Mouse (Mus musculus) testis, adult 2 months (tissue): ENCODE data around the gene Hnf1a.

Experiments
- CTCF ChIP-seq: fragments of 200-500 bp; IDR thresholded peaks from 2 replicates; pipeline ENCODE4 v1.5.1; 2012; ENCODE audit warnings: low read depth, mild to moderate bottlenecking, inconsistent platforms, low read length, moderate library complexity; ENCODE audit not compliant: control insufficient read depth, insufficient read depth, insufficient replicate concordance
- POLR2A ChIP-seq: fragments of 200-500 bp; IDR thresholded peaks from 2 replicates; pipeline ENCODE4 v1.6.1; 2012; ENCODE audit warnings: low read depth, mild to moderate bottlenecking, inconsistent platforms, low read length, moderate library complexity; ENCODE audit not compliant: control insufficient read depth

GRCm38 (mm10) chr5:114976935-114977334 lies 6.0 kb upstream of the Hnf1a start:
- no peak for TF ChIP-seq CTCF
- no peak for TF ChIP-seq POLR2A
